Mouse (Mus musculus) neural tube, embryonic 15.5 days (tissue): ENCODE measurements at regions not wholly inside any gene's neighbourhood (a gene's known extent, or its start where the extent isn't known, plus 50 kb on each side); places are given as distances from the start of the nearest gene placed in this dataset.

ENCODE experiments used
- ATAC-seq: fragments of 200-750 bp; cut with Nextera tagmentation; 2 replicates; pipeline ENCODE4 v1.8.0; 2017; ENCODE audit warnings: mild to moderate bottlenecking, moderate TSS enrichment, moderate library complexity; ENCODE audit not compliant: low FRiP score
- H3K27ac ChIP-seq: fragments of 300-500 bp; sonication (generic); replicated peaks from 2 replicates; pipeline ENCODE4 v1.5.1; 2015; ENCODE audit warnings: mild to moderate bottlenecking, inconsistent platforms
- H3K27me3 ChIP-seq: fragments of 300-500 bp; sonication (generic); replicated peaks from 2 replicates; pipeline ENCODE4 v1.6.1; 2015; ENCODE audit warnings: inconsistent platforms
- H3K36me3 ChIP-seq: fragments of 300-500 bp; sonication (generic); 2 replicates; pipeline ENCODE4 v1.6.1; 2015; ENCODE audit warnings: inconsistent platforms
- H3K4me1 ChIP-seq: fragments of 300-500 bp; sonication (generic); 2 replicates; pipeline ENCODE4 v1.6.1; 2015; ENCODE audit warnings: inconsistent platforms
- H3K4me2 ChIP-seq: fragments of 300-500 bp; sonication (generic); 2 replicates; pipeline ENCODE4 v1.6.1; 2015; ENCODE audit warnings: inconsistent platforms, mild to moderate bottlenecking, moderate library complexity
- H3K4me3 ChIP-seq: fragments of 300-500 bp; sonication (generic); replicated peaks from 2 replicates; pipeline ENCODE4 v1.5.1; 2015; ENCODE audit warnings: mild to moderate bottlenecking, inconsistent platforms
- H3K9ac ChIP-seq: fragments of 300-500 bp; sonication (generic); replicated peaks from 2 replicates; pipeline ENCODE4 v1.6.1; 2015; ENCODE audit warnings: mild to moderate bottlenecking, inconsistent platforms
- H3K9me3 ChIP-seq: fragments of 300-500 bp; sonication (generic); replicated peaks from 2 replicates; pipeline ENCODE4 v1.6.1; 2016; ENCODE audit warnings: inconsistent platforms
- WGBS: fragments of 180-500 bp; shearing (Covaris S2); methylation state at CpG from one replicate; pipeline ENCODE4 v1.1.7; 2015; ENCODE audit warnings: mixed read lengths; 5-methylcytosine and 5-hydroxymethylcytosine counted together

GRCm38 (mm10) chr3:148656187-148656586 is 334.2 kb downstream of the Adgrl2 start:
- WGBS: 89% methylated on average over 7 of the region's 7 CpGs
- no peaks in the 10 kb centered on the region for H3K36me3 ChIP-seq

GRCm38 (mm10) chr3:148650241-148650640 is 340.1 kb downstream of the Adgrl2 start:
- Histone ChIP-seq H3K9me3 (no peaks in the 10 kb centered on the region), H3K4me3 (no peak overlapping the region), H3K4me1 (no peaks in the 10 kb centered on the region), H3K27ac (no peak overlapping the region), H3K36me3 (no peaks in the 10 kb centered on the region), H3K27me3 (no peaks in the 10 kb centered on the region), H3K4me2 (no peak overlapping the region), H3K9ac (no peak overlapping the region)
- 48% methylated on average over 8 of the region's 8 CpGs for WGBS
- ATAC-seq: no peak

More at GRCm38 (mm10) chr3:148656187-148656586, 334.2 kb downstream of the Adgrl2 start:
- ATAC-seq: no peak
- H3K4me2 ChIP-seq: no peak overlapping the region
- no peaks in the 10 kb centered on the region for H3K9me3 ChIP-seq
- no peak overlapping the region for H3K27ac ChIP-seq
- no peaks in the 10 kb centered on the region for H3K27me3 ChIP-seq
- H3K4me1 ChIP-seq: no peaks in the 10 kb centered on the region
- H3K9ac ChIP-seq: no peak overlapping the region
- no peak overlapping the region for H3K4me3 ChIP-seq

- no peaks in the 10 kb centered on the region for H3K9me3 ChIP-seq
- H3K9ac ChIP-seq: no peak overlapping the region
- H3K4me3 ChIP-seq: no peak overlapping the region
- no peaks in the 10 kb centered on the region for H3K27me3 ChIP-seq
- H3K4me2 ChIP-seq: no peak overlapping the region
- WGBS: 94% methylated on average over 5 of the region's 5 CpGs
- H3K4me1 ChIP-seq: no peaks in the 10 kb centered on the region; the same call in 1 of the 2 replicates
- H3K36me3 ChIP-seq: no peaks in the 10 kb centered on the region
- no peak for ATAC-seq
- H3K27ac ChIP-seq: no peak overlapping the region
Observed at GRCm38 (mm10) chr3:148644924-148645323, 345.4 kb downstream of the Adgrl2 start.

GRCm38 (mm10) chr3:148641581-148641980 is 348.8 kb downstream of the Adgrl2 start:
- H3K4me1 ChIP-seq: no peaks in the 10 kb centered on the region; the same call in 1 of the 2 replicates
- H3K27ac ChIP-seq: peak overlapping the region; percentile 62
- no peak overlapping the region for H3K4me2 ChIP-seq
- no peaks in the 10 kb centered on the region for H3K9me3 ChIP-seq
- H3K9ac ChIP-seq: no peak overlapping the region
- no peak overlapping the region for H3K4me3 ChIP-seq
- ATAC-seq: peak; percentile 68
- 48% methylated on average over 3 of the region's 3 CpGs for WGBS
- no peaks in the 10 kb centered on the region for H3K27me3 ChIP-seq
- no peaks in the 10 kb centered on the region for H3K36me3 ChIP-seq

- Histone ChIP-seq H3K27me3 (no peaks in the 10 kb centered on the region), H3K4me2 (no peak overlapping the region), H3K9ac (no peak overlapping the region), H3K4me1 (no peaks in the 10 kb centered on the region; the same call in 1 of the 2 replicates), H3K27ac (peak overlapping the region; percentile 62; the same call in 1 of the 2 replicates), H3K9me3 (no peaks in the 10 kb centered on the region), H3K36me3 (no peaks in the 10 kb centered on the region), H3K4me3 (no peak overlapping the region)
- 58% methylated on average over 3 of the region's 3 CpGs for WGBS
- ATAC-seq: no peak
Observed at GRCm38 (mm10) chr3:148640680-148641101, 349.7 kb downstream of the Adgrl2 start.

GRCm38 (mm10) chr3:148635101-148635500 is 355.3 kb downstream of the Adgrl2 start:
- ATAC-seq: no peak
- Histone ChIP-seq H3K9ac (no peak overlapping the region), H3K27me3 (no peaks in the 10 kb centered on the region), H3K4me2 (no peak overlapping the region), H3K9me3 (no peaks in the 10 kb centered on the region), H3K36me3 (no peaks in the 10 kb centered on the region), H3K27ac (no peak overlapping the region), H3K4me3 (no peak overlapping the region), H3K4me1 (peaks cover 7% of the 10 kb centered on the region; the same call in 1 of the 2 replicates)
- WGBS: 88% methylated on average over 4 of the region's 4 CpGs

GRCm38 (mm10) chr3:148634352-148634751 is 356.0 kb downstream of the Adgrl2 start:
- 71% methylated on average over 3 of the region's 3 CpGs for WGBS
- H3K4me2 ChIP-seq: no peak overlapping the region
- H3K4me1 ChIP-seq: peaks cover 7% of the 10 kb centered on the region; the same call in 1 of the 2 replicates
- ATAC-seq: no peak
- no peaks in the 10 kb centered on the region for H3K27me3 ChIP-seq
- no peak overlapping the region for H3K9ac ChIP-seq
- H3K9me3 ChIP-seq: no peaks in the 10 kb centered on the region
- H3K4me3 ChIP-seq: no peak overlapping the region
- H3K36me3 ChIP-seq: no peaks in the 10 kb centered on the region
- no peak overlapping the region for H3K27ac ChIP-seq

GRCm38 (mm10) chr3:148633291-148633690 is 357.1 kb downstream of the Adgrl2 start:
- no peak for ATAC-seq
- Histone ChIP-seq H3K9ac (no peak overlapping the region), H3K27ac (no peak overlapping the region), H3K36me3 (no peaks in the 10 kb centered on the region), H3K27me3 (no peaks in the 10 kb centered on the region), H3K4me1 (peaks cover 7% of the 10 kb centered on the region; the same call in 1 of the 2 replicates), H3K4me3 (no peak overlapping the region), H3K4me2 (no peak overlapping the region), H3K9me3 (no peaks in the 10 kb centered on the region)
- WGBS: 97% methylated on average over 6 of the region's 6 CpGs

GRCm38 (mm10) chr3:148632449-148632848 is 357.9 kb downstream of the Adgrl2 start:
- H3K36me3 ChIP-seq: no peaks in the 10 kb centered on the region
- WGBS: 87% methylated on average over 2 of the region's 2 CpGs
- ATAC-seq: no peak
- no peaks in the 10 kb centered on the region for H3K9me3 ChIP-seq
- no peaks in the 10 kb centered on the region for H3K27me3 ChIP-seq
- no peak overlapping the region for H3K9ac ChIP-seq
- no peak overlapping the region for H3K4me2 ChIP-seq
- no peak overlapping the region for H3K4me3 ChIP-seq
- H3K4me1 ChIP-seq: peaks cover 7% of the 10 kb centered on the region; the same call in 1 of the 2 replicates
- H3K27ac ChIP-seq: no peak overlapping the region

- H3K27me3 ChIP-seq: no peaks in the 10 kb centered on the region
- 26% methylated on average over 18 of the region's 18 CpGs for WGBS
- peak overlapping the region; percentile 48 for H3K4me2 ChIP-seq
Observed at GRCm38 (mm10) chr3:148631415-148632192, 358.8 kb downstream of the Adgrl2 start.

GRCm38 (mm10) chr3:148630865-148631264 is 359.5 kb downstream of the Adgrl2 start:
- H3K4me2 ChIP-seq: no peak overlapping the region
- H3K4me3 ChIP-seq: no peak overlapping the region
- no peaks in the 10 kb centered on the region for H3K27me3 ChIP-seq
- H3K4me1 ChIP-seq: peaks cover 7% of the 10 kb centered on the region; the same call in 1 of the 2 replicates
- no peak overlapping the region for H3K27ac ChIP-seq
- no peaks in the 10 kb centered on the region for H3K36me3 ChIP-seq
- no peaks in the 10 kb centered on the region for H3K9me3 ChIP-seq
- no peak for ATAC-seq
- WGBS: 80% methylated on average over 7 of the region's 7 CpGs
- H3K9ac ChIP-seq: no peak overlapping the region

More at GRCm38 (mm10) chr3:148631415-148632192, 358.8 kb downstream of the Adgrl2 start:
- H3K4me3 ChIP-seq: peak overlapping the region; percentile 16; the same call in 1 of the 2 replicates
- no peak overlapping the region for H3K9ac ChIP-seq
- no peak overlapping the region for H3K27ac ChIP-seq
- ATAC-seq: no peak
- H3K4me1 ChIP-seq: peaks cover 7% of the 10 kb centered on the region; the same call in 1 of the 2 replicates
- H3K9me3 ChIP-seq: no peaks in the 10 kb centered on the region
- no peaks in the 10 kb centered on the region for H3K36me3 ChIP-seq
